Mouse (Mus musculus) macrophage (primary cell): ENCODE measurements around the gene 1700003E16Rik. TPM values are rescaled to one million over a fixed set of nuclear protein-coding genes. Genes with fewer than 3 reads are reported as not detected.

Experiments used
- H3K27ac ChIP-seq: fragments of 350-480 bp; formaldehyde crosslinking; 2 replicates; pipeline ENCODE4 v1.9.0; 2021
- H3K36me3 ChIP-seq: fragments of 350-480 bp; formaldehyde crosslinking; 2 replicates; pipeline ENCODE4 v1.9.0; 2021; ENCODE audit errors: inconsistent target
- H3K4me3 ChIP-seq: fragments of 350-480 bp; formaldehyde crosslinking; 2 replicates; pipeline ENCODE4 v1.9.0; 2021; ENCODE audit errors: inconsistent target
- H3K79me2 ChIP-seq: fragments of 350-480 bp; formaldehyde crosslinking; 2 replicates; pipeline ENCODE4 v1.9.0; 2021; ENCODE audit errors: inconsistent target
- WGBS: methylation state at CpG from one replicate; pipeline ENCODE4 v1.1.7; 2026; ENCODE audit warnings: inconsistent platforms; ENCODE audit not compliant: missing documents; 5-methylcytosine and 5-hydroxymethylcytosine counted together
- polyA plus RNA-seq: library from polyadenylated mRNA; stranded (reverse); fragments of 250-400 nt; gene quantifications from 3 replicates; pipeline ENCODE4 v1.2.4, GENCODE M21; 2018; ENCODE audit warnings: inconsistent platforms

1700003E16Rik gene
- polyA plus RNA-seq, 1 experiment from 2014 or later: 0.19 TPM

DNA sequence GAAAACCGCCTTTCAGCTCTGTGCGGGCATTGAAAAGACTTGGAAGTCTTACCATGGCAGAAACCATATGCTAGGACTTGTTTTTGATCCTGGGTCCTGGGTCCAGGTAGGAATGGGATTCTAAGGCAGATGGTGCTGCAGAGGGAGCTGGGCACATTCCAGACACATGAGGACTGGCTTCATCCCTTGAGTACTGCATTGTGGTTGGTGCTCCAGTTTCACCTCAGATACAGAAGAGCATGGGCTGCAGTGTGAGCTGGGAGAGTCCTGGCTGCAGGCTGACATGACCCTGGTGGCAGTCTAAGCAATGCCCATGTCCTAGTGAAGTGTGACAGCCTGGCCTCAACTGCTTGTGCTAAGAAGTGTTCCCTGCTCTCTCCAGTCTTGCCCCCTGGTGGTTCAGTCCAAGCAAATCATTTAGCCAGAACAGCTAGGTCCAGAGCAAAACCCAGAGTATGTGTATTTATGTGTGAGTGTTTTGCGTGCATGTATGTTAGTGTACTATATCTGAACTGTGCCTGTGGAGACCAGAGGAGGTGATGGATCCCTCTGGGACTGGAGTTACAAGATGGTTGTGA lies 28.7 kb downstream of the 1700003E16Rik start:
- Histone ChIP-seq H3K4me3 (no peak overlapping the region), H3K79me2 (peaks cover 5% of the 10 kb centered on the region; the same call in 1 of the 2 replicates), H3K27ac (no peak overlapping the region), H3K36me3 (peaks cover 44% of the 10 kb centered on the region)
- WGBS: 90% methylated on average over 3 of the region's 3 CpGs

DNA sequence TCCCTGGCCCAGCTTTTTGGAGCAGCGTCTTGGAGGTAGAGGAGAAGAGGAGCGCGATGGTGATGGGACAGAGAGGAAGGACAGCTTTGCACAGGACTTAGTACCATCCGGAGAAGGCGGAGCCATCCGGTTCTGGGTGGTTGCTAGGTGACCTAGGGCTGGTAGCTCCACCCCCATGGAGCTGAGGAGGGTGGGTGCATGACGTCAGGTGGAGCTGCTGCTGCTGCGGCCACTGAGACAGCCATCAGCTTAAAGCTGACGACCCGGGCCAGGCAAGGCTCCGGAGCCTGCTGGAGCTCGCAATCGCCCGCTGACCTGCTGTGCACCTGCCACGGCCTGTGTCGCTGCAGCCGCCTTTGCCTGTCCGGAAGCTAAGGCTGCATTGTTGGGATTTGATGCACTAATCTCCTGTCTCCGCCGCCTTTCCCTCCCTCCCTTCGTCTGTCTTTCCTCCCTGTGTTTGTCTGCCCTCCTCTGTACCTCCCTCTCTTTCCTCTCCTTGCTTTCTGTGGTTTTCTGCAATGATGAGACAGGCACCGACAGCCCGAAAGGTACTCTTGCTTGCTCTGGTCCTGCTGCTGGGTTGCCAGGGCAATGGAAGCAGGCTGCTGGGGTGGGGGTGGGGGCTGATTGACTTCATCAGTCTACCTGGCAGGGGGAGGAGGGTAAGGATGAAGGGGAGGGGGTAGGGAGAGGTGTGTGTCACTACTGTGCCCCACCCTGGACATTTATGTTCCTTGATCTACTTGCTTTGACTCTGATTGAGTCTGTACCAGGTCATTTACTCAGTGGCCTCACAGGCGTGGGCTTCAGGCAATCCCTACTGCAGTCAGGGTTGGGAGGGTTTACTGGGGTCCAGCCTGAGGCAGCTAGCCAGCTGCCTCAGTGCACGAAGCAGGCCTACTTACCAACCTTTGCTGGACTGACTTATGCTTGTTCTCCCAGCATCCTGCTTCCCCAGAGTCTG lies 30.0 kb downstream of the 1700003E16Rik start:
- 52% methylated on average over 20 of the region's 25 CpGs for WGBS
- Histone ChIP-seq H3K27ac (no peak overlapping the region), H3K36me3 (peaks cover 54% of the 10 kb centered on the region), H3K79me2 (no peaks in the 10 kb centered on the region), H3K4me3 (no peak overlapping the region)

DNA sequence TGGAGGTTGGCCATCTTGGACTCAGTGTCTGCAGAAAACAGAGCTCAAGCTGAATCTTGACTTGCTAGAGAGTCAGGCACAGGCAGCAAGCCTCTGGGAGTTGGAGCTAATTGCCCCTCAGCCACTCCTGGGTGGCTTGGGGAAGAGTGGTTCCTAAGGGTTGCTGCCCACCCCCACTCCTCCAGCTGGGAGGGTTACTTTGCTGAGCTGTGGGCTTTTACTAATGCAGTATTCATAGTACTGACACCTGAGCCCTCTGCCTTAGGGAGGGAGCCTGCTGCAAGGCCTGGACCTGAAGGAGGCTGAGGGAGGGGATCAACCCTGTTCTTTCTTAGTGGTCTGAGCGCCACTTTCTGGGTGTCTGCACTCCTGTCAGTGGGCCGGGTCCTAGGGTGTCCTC lies 30.7 kb downstream of the 1700003E16Rik start:
- H3K4me3 ChIP-seq: no peak overlapping the region
- H3K79me2 ChIP-seq: no peaks in the 10 kb centered on the region
- WGBS: 80% methylated on average over 2 of the region's 2 CpGs
- H3K36me3 ChIP-seq: peaks cover 62% of the 10 kb centered on the region
- H3K27ac ChIP-seq: no peak overlapping the region

DNA sequence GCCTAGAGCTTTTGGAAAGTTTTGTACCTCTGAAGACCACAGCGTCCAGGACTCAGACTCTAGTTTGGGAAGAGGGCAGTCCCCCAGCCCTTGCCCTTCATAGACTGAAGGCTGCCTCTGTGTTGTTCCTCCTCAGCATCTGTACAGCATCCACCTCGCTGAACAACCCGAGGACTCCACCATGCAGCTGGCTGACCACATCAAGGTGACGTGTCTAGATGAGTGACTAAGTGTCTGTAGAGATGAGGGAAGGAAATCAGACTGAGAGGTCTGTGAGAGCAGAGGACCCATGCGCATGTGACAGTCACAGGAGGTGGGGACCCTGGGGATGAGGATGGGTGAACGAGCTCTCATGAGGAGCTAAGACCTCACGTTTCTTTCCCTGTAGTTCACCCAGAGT lies 37.4 kb downstream of the 1700003E16Rik start:
- 97% methylated on average over 7 of the region's 7 CpGs for WGBS

DNA sequence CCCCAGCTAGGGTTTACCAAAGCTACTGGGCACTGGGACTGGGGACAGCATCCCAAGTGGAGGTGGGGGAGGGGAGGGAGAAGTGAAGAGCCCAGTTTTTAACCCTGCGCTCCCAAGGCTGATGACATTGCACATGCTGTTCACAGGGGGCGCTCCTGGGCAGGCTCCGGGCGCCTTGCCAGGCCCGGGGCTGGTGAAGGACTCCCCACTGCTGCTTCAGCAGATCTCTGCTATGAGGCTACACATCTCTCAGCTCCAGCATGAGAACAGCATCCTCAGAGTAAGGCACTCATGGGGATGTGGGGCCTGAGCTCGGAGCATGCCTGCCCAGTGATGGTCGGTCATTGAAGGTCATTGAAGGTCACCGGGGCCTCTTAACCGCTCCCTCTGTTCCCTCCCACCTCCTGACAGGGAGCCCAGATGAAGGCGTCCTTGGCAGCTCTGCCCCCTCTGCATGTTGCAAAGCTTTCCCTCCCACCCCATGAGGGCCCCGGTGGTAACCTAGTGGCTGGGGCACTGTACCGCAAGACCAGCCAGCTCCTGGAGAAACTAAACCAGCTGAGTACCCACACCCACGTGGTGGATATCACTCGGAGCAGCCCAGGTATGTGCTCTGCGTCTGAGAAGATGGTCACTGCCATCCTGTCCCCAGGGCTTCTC lies 41.3 kb downstream of the 1700003E16Rik start:
- Histone ChIP-seq H3K36me3 (peaks cover 70% of the 10 kb centered on the region), H3K27ac (no peak overlapping the region), H3K79me2 (no peaks in the 10 kb centered on the region), H3K4me3 (no peak overlapping the region)
- 90% methylated on average over 14 of the region's 15 CpGs for WGBS

More for the DNA sequence above, 37.4 kb downstream of the 1700003E16Rik start:
- no peaks in the 10 kb centered on the region for H3K79me2 ChIP-seq
- H3K36me3 ChIP-seq: peaks cover 94% of the 10 kb centered on the region
- H3K4me3 ChIP-seq: no peak overlapping the region
- H3K27ac ChIP-seq: no peak overlapping the region

DNA sequence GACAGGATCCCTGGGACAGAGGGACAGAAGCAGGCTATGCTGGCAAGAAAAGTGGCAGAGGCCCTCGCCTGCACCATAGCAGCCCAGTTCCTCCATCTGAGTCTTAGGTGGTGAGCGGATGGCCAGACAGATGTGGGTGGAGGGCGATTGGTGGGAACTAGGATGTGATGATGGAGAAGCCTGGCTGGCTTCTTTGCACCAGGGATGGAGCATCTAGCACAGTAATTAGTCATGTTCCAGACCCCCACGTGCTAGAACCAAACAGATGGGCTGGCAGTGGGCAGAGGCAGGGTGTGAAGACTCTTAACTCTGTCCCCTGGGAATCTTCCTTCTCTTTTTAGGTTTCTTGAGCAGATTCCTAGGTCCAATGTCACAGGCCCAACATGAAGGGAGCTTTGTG lies 47.1 kb downstream of the 1700003E16Rik start:
- 93% methylated on average over 4 of the region's 4 CpGs for WGBS
- H3K4me3 ChIP-seq: no peak overlapping the region
- no peak overlapping the region for H3K27ac ChIP-seq
- H3K36me3 ChIP-seq: peaks cover 13% of the 10 kb centered on the region; the same call in 1 of the 2 replicates
- H3K79me2 ChIP-seq: no peaks in the 10 kb centered on the region

DNA sequence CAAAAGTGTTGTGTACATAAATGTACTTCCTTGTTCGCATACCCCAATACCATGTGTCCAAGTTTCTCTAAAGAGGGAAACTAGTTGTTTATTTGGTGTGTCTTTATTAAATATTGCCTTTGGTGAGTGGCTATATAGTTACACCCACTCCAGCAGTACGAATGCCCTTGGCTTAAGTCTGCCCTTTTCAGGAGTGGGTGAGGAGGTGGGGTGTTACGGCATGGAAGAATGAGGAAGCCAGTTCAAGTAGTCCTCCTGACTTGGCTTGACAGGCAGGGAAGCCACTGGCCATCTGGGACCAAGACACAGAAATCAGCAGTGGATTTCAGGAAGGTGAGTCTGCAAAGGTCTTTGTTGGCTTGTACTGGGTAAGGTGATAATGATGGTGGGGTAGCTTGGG lies 49.6 kb downstream of the 1700003E16Rik start:
- no peaks in the 10 kb centered on the region for H3K79me2 ChIP-seq
- WGBS: 84% methylated on average over 2 of the region's 3 CpGs

DNA sequence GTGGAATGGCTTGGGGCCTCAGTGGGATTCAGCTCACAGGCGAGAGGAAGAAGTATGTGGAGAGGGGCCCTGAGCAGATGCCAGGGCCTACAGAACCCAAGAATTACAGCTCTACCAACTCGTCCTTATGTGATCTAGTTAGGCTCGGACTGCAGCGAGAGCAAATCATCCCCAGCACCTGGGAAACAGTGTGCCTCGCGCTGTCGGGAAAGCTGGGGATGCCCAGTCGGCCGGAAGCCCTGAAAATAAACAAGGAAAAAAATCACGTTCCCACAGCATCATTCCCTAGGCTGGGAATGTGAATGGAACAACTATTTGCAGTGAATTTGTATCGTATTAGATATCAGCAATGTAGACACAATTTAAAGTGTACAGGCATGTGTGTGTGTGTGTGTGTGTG lies 50.1 kb downstream of the 1700003E16Rik start:
- H3K27ac ChIP-seq: no peak overlapping the region
- 84% methylated on average over 11 of the region's 11 CpGs for WGBS
- no peaks in the 10 kb centered on the region for H3K36me3 ChIP-seq
- H3K4me3 ChIP-seq: no peak overlapping the region
- H3K79me2 ChIP-seq: no peaks in the 10 kb centered on the region

More for the DNA sequence above, 49.6 kb downstream of the 1700003E16Rik start:
- Histone ChIP-seq H3K4me3 (no peak overlapping the region), H3K36me3 (no peaks in the 10 kb centered on the region), H3K27ac (no peak overlapping the region)

DNA sequence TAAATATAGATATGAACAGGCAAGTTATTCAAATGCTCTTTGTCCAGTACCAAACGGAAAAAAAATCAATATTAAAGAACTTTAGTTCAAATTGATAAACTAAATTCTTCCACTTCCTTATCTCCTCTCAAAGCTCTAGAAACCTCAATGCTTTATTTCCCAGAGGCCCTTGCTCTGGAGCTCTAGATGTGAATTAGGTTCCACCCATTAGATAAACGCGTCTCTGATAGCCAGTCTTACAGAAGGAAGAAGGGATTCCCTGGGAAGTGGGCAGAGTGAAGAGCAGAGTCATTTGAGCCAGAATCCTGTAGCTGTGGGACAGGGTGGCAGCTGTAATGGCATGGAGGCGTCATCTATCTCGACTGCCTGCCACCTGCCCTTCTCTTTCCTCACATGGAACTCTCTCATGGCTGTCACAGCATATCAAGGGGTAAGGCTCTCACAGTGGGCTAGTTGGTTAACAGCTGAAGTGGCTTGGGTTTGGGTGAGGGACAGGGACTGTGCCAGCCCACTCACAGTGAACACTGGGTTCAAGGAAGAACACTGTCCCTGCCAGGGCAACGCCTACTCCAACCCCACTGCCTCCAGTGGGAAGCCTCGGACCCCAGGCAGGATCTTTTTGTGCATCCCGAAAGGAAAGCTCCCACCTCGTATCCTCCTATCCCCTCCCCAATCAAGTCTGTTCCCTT lies 51.3 kb downstream of the 1700003E16Rik start:
- WGBS: 85% methylated on average over 9 of the region's 9 CpGs
- H3K27ac ChIP-seq: no peak overlapping the region
- H3K36me3 ChIP-seq: no peaks in the 10 kb centered on the region

DNA sequence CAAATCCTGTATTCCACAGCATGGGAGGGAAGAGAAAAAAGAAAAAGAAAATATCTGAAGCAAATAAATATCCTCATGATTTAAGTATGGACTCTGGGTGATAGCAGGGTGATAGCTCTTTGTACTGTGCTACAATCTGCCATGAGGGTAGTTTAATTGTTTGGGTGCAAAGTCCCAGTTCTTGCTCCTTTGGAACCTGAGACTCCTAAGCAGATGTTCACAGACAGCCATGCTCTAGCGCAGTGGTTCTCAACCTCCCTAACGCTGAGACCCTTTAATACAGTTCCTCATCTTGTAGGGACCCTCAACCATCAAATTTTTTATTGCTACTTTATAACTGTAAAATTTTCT lies 51.8 kb downstream of the 1700003E16Rik start:
- no peak overlapping the region for H3K4me3 ChIP-seq
- H3K36me3 ChIP-seq: no peaks in the 10 kb centered on the region
- H3K79me2 ChIP-seq: no peaks in the 10 kb centered on the region
- no peak overlapping the region for H3K27ac ChIP-seq
- WGBS: 100% methylated on average over 2 of the region's 2 CpGs

More for the DNA sequence above, 51.3 kb downstream of the 1700003E16Rik start:
- Histone ChIP-seq H3K79me2 (no peaks in the 10 kb centered on the region), H3K4me3 (no peak overlapping the region)

DNA sequence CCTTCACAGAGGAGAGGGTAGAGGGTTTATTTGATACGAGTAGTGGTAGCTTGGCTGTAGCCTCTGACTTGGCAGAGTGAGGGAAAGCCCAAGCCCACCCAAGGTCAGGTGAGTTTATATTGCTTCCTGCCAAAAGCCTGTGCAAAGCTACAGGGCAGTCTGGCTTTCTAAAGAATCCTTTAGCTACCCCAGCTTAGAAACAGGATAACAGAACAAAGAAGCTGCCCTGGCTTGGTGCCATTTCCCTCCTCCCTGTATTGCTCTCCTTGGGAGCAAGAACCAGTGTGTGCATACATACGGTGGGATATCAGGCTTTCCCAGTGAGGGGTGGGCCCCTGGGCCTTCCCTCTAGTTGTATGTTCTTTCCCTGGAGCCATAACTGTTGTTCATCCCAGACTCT lies 54.3 kb downstream of the 1700003E16Rik start:
- H3K79me2 ChIP-seq: no peaks in the 10 kb centered on the region
- H3K36me3 ChIP-seq: no peaks in the 10 kb centered on the region
- WGBS: 92% methylated on average over 2 of the region's 2 CpGs
- H3K4me3 ChIP-seq: no peak overlapping the region
- H3K27ac ChIP-seq: no peak overlapping the region

DNA sequence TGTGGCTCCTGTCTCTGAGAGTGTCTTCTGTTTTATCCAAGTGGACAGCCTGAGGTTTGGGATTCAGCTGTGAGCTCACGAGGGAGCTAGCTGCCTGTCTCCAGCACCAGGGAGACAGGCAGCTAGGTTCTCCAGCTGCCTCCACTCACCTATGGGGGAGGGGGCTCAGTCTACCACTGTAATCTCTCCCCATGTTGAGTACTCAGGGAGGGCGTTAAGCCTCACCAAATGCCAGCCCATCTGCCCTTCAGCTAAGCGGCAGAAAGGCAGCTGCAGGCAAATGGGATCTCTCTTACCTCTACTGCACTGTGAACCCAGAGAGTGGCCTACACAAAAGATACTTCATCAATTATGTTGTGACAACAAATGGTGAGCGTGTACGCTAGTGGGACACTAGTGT lies 55.3 kb downstream of the 1700003E16Rik start:
- 92% methylated on average over 5 of the region's 5 CpGs for WGBS
- no peaks in the 10 kb centered on the region for H3K79me2 ChIP-seq
- no peak overlapping the region for H3K27ac ChIP-seq
- no peak overlapping the region for H3K4me3 ChIP-seq
- no peaks in the 10 kb centered on the region for H3K36me3 ChIP-seq
